Mouse (Mus musculus): ENCODE measurements around the gene Sem1.

- TF ChIP-seq CTCF (IDR thresholded peaks at IDR 0.05; ENCODE audit: insufficient read depth, low read length) (no peak), POLR2A (IDR thresholded peaks at IDR 0.05; ENCODE audit: borderline replicate concordance, extremely low read depth, low read depth, low read length) (no peak)
Measured at GRCm38 (mm10) chr6:6577741-6578284, 650 bp downstream of the Sem1 start.
